Mouse (Mus musculus) small intestine, adult 2 months (tissue): ENCODE results near the gene Klf13.

Experiments used
- CTCF ChIP-seq: fragments of 200-500 bp; IDR thresholded peaks from 2 replicates; pipeline ENCODE4 v1.5.1; 2012; ENCODE audit warnings: low read depth, mild to moderate bottlenecking, control low read depth, inconsistent platforms, low read length, moderate library complexity, mixed read lengths; ENCODE audit not compliant: insufficient replicate concordance, insufficient read length; ENCODE audit errors: extremely low read depth
- POLR2A ChIP-seq: fragments of 200-500 bp; IDR thresholded peaks from 2 replicates; pipeline ENCODE4 v1.6.1; 2012; ENCODE audit warnings: low read depth, mild to moderate bottlenecking, control low read depth, inconsistent platforms, low read length, moderate library complexity

GRCm38 (mm10) chr7:63882739-63883138, 56.0 kb downstream of the Klf13 start:
- no peak for TF ChIP-seq CTCF
- no peak for TF ChIP-seq POLR2A
